8 mouse cellular contexts compared by ENCODE assay signal in the genomic region with DNA sequence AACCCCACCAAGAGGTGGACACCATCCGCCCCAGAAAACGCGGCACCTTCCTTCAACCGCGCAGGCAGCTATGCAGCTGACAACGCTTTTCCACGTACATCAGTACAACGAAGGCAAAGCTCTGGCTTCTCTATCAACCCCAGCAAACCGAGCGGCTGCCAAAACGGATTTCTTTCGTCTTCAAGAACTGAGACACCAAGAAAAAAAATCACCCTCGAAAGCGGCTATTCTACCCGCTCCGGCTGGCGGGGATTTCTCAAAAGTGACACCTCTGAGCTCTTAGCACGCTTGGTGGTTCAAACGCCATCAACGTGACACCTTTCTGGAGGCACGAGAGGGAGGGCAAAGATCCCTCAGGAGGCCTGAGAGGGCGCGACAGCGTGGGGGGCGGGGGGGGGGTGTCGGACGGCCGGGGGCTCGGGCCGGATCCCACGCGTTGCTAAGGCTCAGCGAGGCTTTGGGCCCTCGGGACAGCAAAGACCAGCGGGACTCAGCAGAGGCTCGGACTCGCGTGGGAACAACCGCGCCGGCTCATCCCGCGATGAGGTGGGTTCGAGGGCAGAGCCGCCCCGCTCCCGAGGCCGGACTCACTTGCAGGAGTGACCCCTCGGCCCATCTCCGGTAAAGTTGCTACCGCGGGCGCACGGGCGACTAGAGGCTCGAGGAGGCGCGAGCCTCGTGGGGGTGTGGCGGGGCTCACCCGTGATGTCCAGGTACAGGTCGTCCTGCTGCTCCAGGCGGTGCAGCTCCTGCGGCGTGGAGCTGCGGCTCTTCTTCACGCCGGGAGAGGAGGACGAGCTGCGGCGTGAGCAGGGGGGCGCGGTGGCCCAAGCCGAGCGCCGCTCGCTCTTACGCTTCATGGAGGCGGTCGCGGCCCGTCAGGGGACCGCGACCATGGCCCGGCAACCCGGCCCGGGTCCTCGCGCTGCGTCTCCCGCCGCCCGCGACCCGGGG. TPM values are rescaled to one million over a fixed set of nuclear protein-coding genes. Genes with fewer than 3 reads are reported as not detected.
A peak's percentile ranks its signal among the peaks of the same experiment; 100 is the strongest.
DNase-seq lines count a peak whose midpoint lies in the region; ATAC-seq and TF ChIP-seq lines count a peak whose summit lies in the region.

No protein-coding gene starts in this region.

- peaks cover 3% of the 10 kb centered on the region for H3K4me1 ChIP-seq in heart, adult 2 months (ENCODE audit: control insufficient read depth, insufficient read depth, low read length)
- H3K4me1 ChIP-seq in G1E (ENCODE audit: insufficient read depth, low read depth, low read length), result no peaks in the 10 kb centered on the region
- H3K4me1 ChIP-seq in limb, embryonic 11.5 days (ENCODE audit: control insufficient read depth, insufficient read depth, low read length), result 0 out of 2 replicates have a peak, but pooled peaks cover 2% of the 10 kb centered on the region
- peaks cover 19% of the 10 kb centered on the region for H3K4me1 ChIP-seq in midbrain, embryonic 15.5 days

- peaks cover 8% of the 10 kb centered on the region for H3K9me3 ChIP-seq in G1E (replicated peaks)
- H3K9me3 ChIP-seq in limb, embryonic 11.5 days (ENCODE audit: control insufficient read depth, low read length), result no peaks in the 10 kb centered on the region
- H3K9me3 ChIP-seq in midbrain, embryonic 15.5 days, result no peaks in the 10 kb centered on the region

- TF ChIP-seq POLR2A in heart, adult 2 months (IDR thresholded peaks at IDR 0.05; ENCODE audit: insufficient read depth, low read depth, low read length), result no peak

- H3K79me2 ChIP-seq in heart, adult 2 months (replicated peaks; ENCODE audit: control insufficient read depth, insufficient read depth, low read length), result no peaks in the 10 kb centered on the region

- H3K9ac ChIP-seq in heart, adult 2 months (ENCODE audit: low read depth, low read length), result peak overlapping the region; percentile 72
- peak overlapping the region; percentile 73 for H3K9ac ChIP-seq in limb, embryonic 11.5 days (ENCODE audit: low read length)
- peak overlapping the region; percentile 48 for H3K9ac ChIP-seq in midbrain, embryonic 15.5 days

- no peak for TF ChIP-seq CTCF in heart, adult 2 months (IDR thresholded peaks at IDR 0.05)
- no peak for TF ChIP-seq CTCF in G1E (IDR thresholded peaks at IDR 0.05; ENCODE audit: low read depth, low read length)

- peak; percentile 23 to 43 for DNase-seq in heart, adult 2 months
- no peak for DNase-seq in heart, adult 9 months (ENCODE audit: low spot score in 2 of 2)
- DNase-seq in G1E (ENCODE audit: low spot score), result no peak
- peak; percentile 65 for DNase-seq in embryo, embryonic 10.5 days (ENCODE audit: low spot score)
- DNase-seq in heart, postnatal 36 days, result peak; percentile 18 to 29
- peak; percentile 69 for DNase-seq in limb, embryonic 11.5 days (ENCODE audit: low spot score)
- peak; percentile 40 for DNase-seq in thymus, postnatal 0 days (ENCODE audit: low spot score)

- H3K4me3 ChIP-seq in heart, adult 2 months, result peak overlapping the region; percentile 77
- H3K4me3 ChIP-seq in G1E (ENCODE audit: low read depth, low read length), result 0 out of 2 replicates have a peak overlapping the region, but pooled peaks have one; percentile 20
- H3K4me3 ChIP-seq in limb, embryonic 11.5 days (ENCODE audit: low read depth, low read length), result peak overlapping the region; percentile 78
- peak overlapping the region; percentile 79 for H3K4me3 ChIP-seq in midbrain, embryonic 15.5 days

- peaks cover 3% of the 10 kb centered on the region; the same call in 1 of the 2 replicates for H3K27me3 ChIP-seq in heart, adult 2 months (ENCODE audit: control insufficient read depth, insufficient read depth, low read length)
- H3K27me3 ChIP-seq in G1E (ENCODE audit: insufficient read depth, low read length), result peaks cover 17% of the 10 kb centered on the region; the same call in 1 of the 2 replicates
- no peaks in the 10 kb centered on the region for H3K27me3 ChIP-seq in limb, embryonic 11.5 days (ENCODE audit: control insufficient read depth, insufficient read depth, low read length)
- H3K27me3 ChIP-seq in midbrain, embryonic 15.5 days (replicated peaks), result peaks cover 28% of the 10 kb centered on the region

- intact Hi-C loops in heart, adult 2 months (cut with DNase I), result no loop called here
- intact Hi-C loops in heart, postnatal 36 days (cut with DNase I), result no loop called here

- no peak overlapping the region for H3K27ac ChIP-seq in heart, adult 2 months
- H3K27ac ChIP-seq in limb, embryonic 11.5 days (replicated peaks; ENCODE audit: low read depth, low read length), result no peak overlapping the region
- H3K27ac ChIP-seq in midbrain, embryonic 15.5 days, result no peak overlapping the region

- H3K36me3 ChIP-seq in heart, adult 2 months (ENCODE audit: control insufficient read depth, insufficient read depth, low read length), result no peaks in the 10 kb centered on the region
- H3K36me3 ChIP-seq in G1E (replicated peaks), result no peaks in the 10 kb centered on the region
- H3K36me3 ChIP-seq in limb, embryonic 11.5 days (ENCODE audit: control insufficient read depth, insufficient read depth, low read length), result no peaks in the 10 kb centered on the region
- no peaks in the 10 kb centered on the region for H3K36me3 ChIP-seq in midbrain, embryonic 15.5 days (replicated peaks)

- peak overlapping the region; percentile 98 for H3K4me2 ChIP-seq in limb, embryonic 11.5 days (ENCODE audit: low read depth, severe bottlenecking)
- H3K4me2 ChIP-seq in midbrain, embryonic 15.5 days, result peak overlapping the region; percentile 99

- no peak for TF ChIP-seq EP300 in heart, adult 2 months (IDR thresholded peaks at IDR 0.05; ENCODE audit: insufficient read depth, low read depth, low read length)

- no peak for ATAC-seq in G1E (ENCODE audit: extremely low read depth, insufficient number of reproducible peaks, low FRiP score, poor library complexity, severe bottlenecking)
- ATAC-seq in limb, embryonic 11.5 days (ENCODE audit: insufficient number of reproducible peaks, low FRiP score, low TSS enrichment, low read depth), result peak; percentile 76; the same call in 1 of the 2 replicates
- peak; percentile 84 for ATAC-seq in midbrain, embryonic 15.5 days (replicated peaks)

- 4% methylated on average over 95 of the region's 95 CpGs for WGBS in heart, adult 2 months
- under 1% methylated on average over 73 of the region's 95 CpGs for WGBS in limb, embryonic 11.5 days
- WGBS in midbrain, embryonic 15.5 days, result under 1% methylated on average over 93 of the region's 95 CpGs

RNA-seq across cellular contexts. Expression of gene Cdc14b, which starts 0.9 kb away (rescaled TPM):
- 1 to 10 TPM; 8.7 to 8.8 TPM for total RNA-seq in heart, adult 2 months (2021)
- polyA plus RNA-seq in heart, adult 2 months (2012; rRNA removed), result 8.2 and 19.8 TPM in 2 replicates
- total RNA-seq in G1E (2014; fragmentation: Nextera tagmentation) (1.9 and 4.1 TPM in 2 replicates), G1E (2017) (2.0 and 2.3 TPM in 2 replicates)
- polyA plus RNA-seq in G1E (2012), result 0.09 and 0.13 TPM in 2 replicates
- 1 to 10 TPM; 8.2 to 9.0 TPM for total RNA-seq in heart, postnatal 36 days (2021)
- polyA plus RNA-seq in limb, embryonic 11.5 days (2014; fragmentation: Nextera tagmentation; extraction: Ambion mirVana), result 39.9 and 41.0 TPM in 2 replicates
- polyA plus RNA-seq in midbrain, embryonic 15.5 days (2015; fragmentation: Nextera tagmentation; extraction: Ambion mirVana), result 2.4 and 2.5 TPM in 2 replicates
- polyA plus RNA-seq in thymus, postnatal 0 days (2015; fragmentation: Nextera tagmentation; extraction: Ambion mirVana), result 10.8 and 11.3 TPM in 2 replicates

RNA-seq across cellular contexts. Expression of gene Aaed1, which starts 38.3 kb away (rescaled TPM):
- total RNA-seq in heart, adult 2 months (2021), result 10 to 100 TPM; 55.7 to 65.7 TPM
- polyA plus RNA-seq in heart, adult 2 months (2012; rRNA removed), result 19.6 and 28.4 TPM in 2 replicates
- total RNA-seq in G1E (2014; fragmentation: Nextera tagmentation) (25.7 and 29.9 TPM in 2 replicates), G1E (2017) (15.9 and 16.0 TPM in 2 replicates)
- 2.1 and 4.2 TPM in 2 replicates for polyA plus RNA-seq in G1E (2012)
- total RNA-seq in heart, postnatal 36 days (2021), result 10 to 100 TPM; 65.5 to 68.2 TPM
- 33.1 and 34.0 TPM in 2 replicates for polyA plus RNA-seq in limb, embryonic 11.5 days (2014; fragmentation: Nextera tagmentation; extraction: Ambion mirVana)
- 12.8 and 15.3 TPM in 2 replicates for polyA plus RNA-seq in midbrain, embryonic 15.5 days (2015; fragmentation: Nextera tagmentation; extraction: Ambion mirVana)
- 29.6 and 34.2 TPM in 2 replicates for polyA plus RNA-seq in thymus, postnatal 0 days (2015; fragmentation: Nextera tagmentation; extraction: Ambion mirVana)

Comparison
In these comparisons a context has a peak if more than half of its experiments do, and no peak if none do; other contexts are left out.
1. DNase-seq: peak in heart, adult 2 months (2 of 2), embryo, embryonic 10.5 days (single experiment), heart, postnatal 36 days (2 of 2), limb, embryonic 11.5 days (single experiment) and thymus, postnatal 0 days (single experiment); none in heart, adult 9 months (0 of 2) and G1E (single experiment).
2. H3K4me3 ChIP-seq: peak in every context shown above with its lines; median percentile 79 in midbrain, embryonic 15.5 days; 78 in limb, embryonic 11.5 days; 77 in heart, adult 2 months; 20 in G1E.
3. Peak in every context shown above with its lines, with median percentiles within 50 percentile points of each other: H3K9ac ChIP-seq.